In genomic region chr4:33417391-33417790, GRCm38 (mm10) we compare ENCODE assay signal across 21 mouse cellular contexts.
"Had no signal": no experiment of that assay in that cellular context is flagged by ENCODE, and none has a peak within 500 bp of the region (broad histone marks: within the 10 kb centered on the region; RNA-seq: fewer than 3 reads in every experiment).

No protein-coding gene starts in this region.

- DNase-seq: heart, postnatal 10 days; heart, postnatal 14 days; heart, postnatal 36 days; heart, postnatal 4 days; kidney, adult 11 months; kidney, adult 18-20 months; kidney, adult 2 months; kidney, adult 8-10 months; kidney, adult 9 months; kidney, postnatal 10 days; kidney, postnatal 14 days; kidney, postnatal 25 days; kidney, postnatal 36 days; kidney, postnatal 4 days; layer of hippocampus, adult 9-11 months; layer of hippocampus, postnatal 36 days had no signal

- ATAC-seq: hindbrain, embryonic 16.5 days; hindbrain, postnatal 0 days; intestine, embryonic 15.5 days; intestine, embryonic 16.5 days; intestine, postnatal 0 days had no signal
